Mouse (Mus musculus) heart, adult 11 months (tissue): ENCODE measurements around the gene Apob.

Experiments used
- DNase-seq: peaks from one replicate; pipeline ENCODE4 v3.0.0; 2022

Apob gene

DNA sequence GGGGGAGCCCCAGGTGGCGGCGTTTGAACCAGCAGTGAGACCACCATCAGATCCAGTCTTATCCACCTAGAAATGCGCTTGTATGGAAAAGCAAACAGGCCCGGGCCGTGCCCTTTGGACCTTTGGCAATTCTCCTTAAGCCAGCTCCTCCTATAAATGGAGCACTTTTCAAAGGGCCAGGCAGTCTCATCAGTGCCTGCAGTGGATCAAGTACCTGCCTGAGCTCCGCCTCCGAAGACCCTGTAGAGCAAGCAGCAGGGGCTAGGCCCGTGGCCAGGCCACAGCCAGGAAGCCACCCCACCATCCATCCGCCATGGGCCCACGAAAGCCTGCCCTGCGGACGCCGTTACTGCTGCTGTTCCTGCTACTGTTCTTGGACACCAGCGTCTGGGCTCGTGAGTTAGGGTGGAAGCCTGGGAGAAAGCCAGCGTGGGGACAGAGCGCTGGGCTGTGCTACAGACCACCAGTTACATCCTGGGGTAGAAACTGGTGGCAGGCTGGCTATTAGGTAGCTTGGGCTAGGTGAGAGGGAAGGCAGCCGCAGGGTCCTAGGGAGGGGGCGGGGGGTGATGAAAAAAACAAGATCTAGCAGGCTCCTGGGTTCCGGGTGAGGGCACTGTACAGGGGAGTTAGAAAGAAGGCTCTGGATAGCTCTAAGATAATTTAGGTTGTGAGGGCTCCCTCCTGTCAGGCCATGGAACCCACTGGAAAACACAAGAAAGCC, at the start of gene Apob:
Apob (plus strand) TSS at position 183 of the 724 bp plus-strand sequence.
- DNase-seq = peak; percentile 74

DNA sequence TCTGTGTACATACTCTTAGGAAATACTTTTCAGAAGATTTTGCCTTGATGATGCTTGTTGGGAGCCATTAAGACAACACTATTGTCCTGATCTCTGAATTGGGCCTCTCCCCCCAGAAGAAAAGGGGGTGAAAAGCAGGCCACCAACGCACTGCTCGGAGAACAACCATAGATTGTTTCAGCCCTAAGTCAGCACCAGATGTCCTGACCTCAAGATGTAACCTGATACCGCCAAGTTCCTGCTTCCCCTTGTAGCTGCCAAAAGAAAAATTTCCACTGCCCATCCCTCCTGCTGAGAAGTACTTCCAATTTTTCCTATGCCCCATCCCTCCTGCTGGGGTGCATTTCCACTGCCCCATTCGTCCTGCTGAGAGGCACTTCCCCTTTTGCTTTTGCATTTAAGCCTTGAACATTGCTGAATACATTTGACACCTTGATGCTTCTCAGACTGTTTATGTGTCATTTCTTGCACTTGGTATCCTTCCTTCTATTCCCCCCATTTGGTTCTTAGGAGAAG, 45.0 kb upstream of the Apob start:
- no peak for DNase-seq

DNA sequence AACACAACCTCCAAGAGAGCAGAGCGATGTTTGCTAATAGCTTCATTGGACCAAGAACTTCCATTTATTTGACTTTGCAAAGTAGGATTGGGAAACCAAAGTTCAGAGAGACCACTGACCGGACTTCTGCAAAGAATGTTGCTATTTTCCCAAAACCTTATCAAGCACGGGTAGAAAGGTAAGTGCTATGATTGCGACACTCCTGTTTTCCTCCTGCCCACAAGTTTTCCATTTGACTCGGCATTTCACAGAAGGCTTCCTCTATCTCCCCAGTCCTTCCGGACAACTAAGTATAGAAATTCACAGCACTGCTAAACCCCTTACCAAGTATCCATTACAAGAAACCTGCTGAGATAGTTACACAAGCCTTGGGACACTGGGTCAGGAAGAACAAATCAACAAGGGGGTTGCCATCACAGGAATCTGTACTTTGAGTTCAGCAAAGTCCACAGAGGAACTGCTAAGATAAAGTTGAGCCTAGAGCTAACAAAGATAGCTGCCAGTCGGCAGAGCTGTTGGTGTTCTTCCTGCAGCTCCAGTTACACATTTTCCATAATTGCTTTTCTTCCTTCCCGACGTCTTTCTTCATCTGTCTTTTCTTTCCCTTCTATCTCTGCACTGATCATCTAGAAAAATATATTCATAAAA, 27.2 kb upstream of the Apob start:
- DNase-seq = no peak

DNA sequence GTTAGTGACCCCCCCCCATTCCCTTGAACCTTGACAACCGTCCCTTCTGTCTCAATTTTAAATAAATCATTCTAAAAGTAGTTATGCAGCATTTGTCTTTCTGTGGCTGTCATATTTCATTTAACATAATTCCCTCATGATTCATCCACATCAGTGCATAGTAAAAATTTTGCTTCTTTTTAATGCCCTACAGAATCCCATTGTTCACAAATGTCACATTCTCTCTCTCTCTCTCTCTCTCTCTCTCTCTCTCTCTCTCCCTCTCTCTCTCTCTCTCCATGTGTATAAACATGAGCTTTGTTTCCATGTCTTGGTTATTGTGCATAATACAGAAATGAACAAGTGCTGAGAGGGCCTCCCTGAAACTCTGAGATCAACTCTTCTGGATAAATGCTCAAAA, 18.6 kb upstream of the Apob start:
- DNase-seq = no peak

DNA sequence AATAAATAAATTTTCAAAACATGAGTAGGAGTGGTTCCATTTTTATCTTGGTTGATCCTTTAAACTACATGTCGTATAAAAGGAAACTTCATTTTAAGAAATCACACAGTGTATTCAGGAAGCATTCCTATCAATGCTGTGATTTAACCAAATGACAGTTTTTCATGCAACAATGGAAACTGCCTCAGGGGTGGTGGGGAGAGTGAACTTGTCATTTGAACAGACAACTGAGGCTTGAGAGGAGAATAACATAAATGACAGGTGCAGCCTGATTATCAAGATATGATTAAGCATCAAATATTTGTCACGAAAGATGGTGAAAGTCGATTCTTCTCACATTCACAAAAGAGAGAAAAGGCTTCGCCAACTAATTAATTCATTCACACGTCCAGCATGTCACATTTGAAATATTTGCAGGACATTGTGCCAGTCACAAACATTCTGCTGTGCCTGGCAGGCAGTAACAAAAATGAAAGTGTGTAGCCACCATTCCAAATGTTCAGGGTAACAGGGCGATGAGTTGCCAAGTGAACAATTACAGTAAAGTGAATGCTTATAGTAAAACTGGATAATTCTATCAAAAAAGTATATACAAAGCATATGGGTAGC, 18.0 kb upstream of the Apob start:
- no peak for DNase-seq

DNA sequence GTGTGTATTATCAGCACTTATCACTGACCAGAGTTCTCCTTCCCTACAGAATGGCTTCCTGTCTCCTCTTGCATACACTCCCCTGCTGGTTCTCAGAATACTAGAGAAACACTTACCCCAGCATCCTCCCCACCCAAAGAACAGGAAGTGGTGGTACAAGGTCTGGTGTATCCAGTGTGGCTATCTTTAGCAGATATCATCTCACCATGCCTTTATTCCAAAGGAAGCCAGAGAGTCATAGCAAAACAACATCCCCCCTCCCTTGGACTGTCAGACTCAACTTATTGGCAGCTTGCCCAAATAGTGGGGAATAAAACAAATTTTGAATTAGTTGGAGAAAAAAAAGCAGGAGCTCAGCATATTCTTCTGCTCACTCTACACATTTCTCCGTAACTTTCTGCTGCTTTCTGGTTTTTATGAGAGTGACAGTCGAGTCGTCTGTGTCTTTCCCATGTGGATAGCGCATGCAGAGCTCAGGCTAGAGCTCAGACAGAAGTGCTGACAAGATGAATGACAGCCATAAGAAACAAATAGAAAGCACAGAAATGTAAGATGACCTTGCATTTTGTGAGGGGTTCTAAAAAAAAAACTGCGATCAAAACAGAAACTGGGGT, 15.0 kb upstream of the Apob start:
- no peak for DNase-seq

DNA sequence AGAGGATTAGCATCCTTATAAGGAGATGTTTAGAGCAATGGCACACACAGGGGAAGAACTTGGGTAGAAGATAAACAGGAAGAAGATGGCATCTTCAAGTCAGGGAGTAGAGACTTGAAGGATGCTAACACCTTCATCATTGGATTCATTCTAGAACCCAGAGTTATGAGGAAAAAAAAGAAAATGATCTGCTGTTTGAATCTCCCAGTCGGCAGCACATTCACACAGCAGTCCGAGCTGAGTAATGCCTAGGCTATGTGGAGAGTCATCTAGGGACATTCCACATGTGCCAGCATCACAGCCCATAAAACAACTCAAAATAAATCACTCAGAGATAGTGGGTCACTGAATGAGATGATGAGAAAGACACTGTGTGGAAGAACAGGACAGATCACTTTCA, 10.2 kb upstream of the Apob start:
- no peak for DNase-seq

DNA sequence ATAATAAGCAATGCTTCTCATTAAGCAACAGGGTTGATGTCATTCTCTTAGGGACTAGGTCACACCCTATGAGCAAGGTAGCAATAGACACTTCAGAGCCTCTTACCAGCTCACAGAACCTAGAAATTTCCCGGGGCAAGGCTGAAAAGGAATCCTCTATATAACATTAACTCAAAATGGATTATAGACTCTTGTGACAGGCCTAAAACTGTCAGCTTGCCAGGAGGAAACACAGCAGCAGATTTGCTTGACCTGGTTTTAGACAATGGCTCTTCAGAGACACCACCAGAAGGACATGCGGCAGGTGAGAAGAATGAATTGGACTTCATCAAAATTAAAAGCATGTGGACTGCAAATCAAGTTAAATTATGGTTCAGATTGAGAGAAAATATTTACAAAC, 7.1 kb upstream of the Apob start:
- peak; percentile 55 for DNase-seq

DNA sequence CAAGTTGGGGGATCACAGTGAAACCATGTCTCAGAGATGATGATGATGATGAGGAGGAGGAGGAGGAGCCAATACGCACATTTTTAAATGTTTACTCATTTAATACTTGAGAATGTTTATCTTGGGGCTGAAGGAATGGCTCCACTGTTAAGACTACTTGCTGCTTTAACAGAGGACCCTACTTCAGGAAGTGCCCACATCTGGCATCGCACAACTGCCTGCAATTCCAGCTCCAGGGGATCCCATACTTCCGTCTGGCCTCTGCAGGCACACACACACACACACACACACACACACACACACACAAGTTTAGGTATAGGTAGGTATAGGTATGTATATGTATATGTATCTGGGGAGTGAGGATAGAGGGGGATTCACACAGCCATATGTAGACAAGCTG, 6.6 kb upstream of the Apob start:
- DNase-seq = no peak

DNA sequence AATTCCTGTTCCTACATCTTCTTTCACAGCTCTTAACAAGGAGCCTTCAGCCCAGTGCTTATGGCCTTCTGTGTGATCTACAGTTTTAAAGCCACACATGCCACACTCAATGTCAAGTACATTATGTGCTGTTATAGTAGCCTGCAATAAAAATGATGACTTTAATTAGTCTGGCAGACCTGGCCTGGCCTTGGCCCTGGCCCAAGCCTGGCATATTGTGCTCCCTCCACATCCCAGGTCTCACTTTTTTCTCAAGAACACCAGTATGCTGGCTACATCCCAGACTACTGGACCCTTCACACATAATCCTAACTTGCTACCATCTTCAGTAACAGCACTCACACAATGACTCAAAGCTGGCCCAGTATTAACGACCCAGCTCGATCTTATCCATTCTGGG, 5.7 kb upstream of the Apob start:
- DNase-seq = no peak

DNA sequence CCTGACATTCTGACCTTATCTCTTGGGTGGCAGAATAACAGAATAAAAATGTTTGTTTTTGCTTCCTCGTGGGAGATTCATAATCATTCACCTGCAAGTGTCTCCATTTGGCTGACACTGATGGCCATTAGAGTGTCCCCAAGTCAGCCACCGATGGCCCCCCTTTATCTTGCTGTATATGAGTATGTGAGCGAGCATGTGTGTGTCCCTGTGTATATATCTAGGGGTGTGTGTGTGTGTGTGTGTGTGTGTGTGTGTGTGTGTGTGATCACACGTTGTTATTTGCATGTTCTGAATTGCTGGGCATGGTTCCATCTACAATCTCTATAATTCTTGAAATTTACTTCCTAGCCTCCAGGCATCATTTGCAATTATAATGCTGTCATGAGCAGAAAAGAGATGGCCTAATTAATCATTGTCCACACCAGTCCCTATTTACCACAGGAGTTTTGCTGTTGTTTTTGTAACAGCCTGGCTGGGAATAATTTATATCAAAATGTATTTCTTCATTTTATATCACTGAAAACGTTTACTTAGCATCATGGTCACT, 3.6 kb upstream of the Apob start:
- peak; percentile 6 for DNase-seq

DNA sequence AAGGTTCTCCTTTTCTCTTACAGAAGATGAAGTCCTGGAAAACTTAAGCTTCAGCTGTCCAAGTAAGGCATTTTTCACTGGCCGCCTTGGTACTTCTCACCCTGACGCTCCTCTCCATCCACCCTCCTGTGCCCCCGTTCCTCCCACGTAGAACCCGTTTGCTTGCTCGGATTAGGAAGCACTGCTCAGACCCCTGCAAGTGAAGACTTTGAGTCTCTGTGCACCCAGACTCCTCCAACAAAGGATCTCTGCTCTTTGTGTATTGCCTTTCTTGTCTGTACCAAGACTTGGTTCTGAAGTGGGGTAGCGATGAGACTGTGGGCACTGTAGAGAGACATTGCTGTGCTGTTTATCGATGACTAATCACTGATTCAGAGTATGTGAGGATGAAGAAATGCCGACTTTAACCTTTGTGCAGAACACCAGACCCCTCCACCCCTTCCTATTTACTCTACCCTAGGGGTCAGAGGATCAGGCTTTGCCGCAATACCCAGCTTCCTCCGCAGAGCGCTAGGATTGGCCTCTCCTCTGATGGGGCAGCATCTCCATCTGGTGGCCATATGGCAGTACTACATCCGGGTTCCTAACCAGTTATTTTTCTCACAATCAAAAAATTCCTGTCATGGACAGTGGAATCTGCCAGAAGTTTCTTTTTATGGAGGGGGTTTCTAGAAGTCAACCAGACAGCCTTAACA, 889 bp downstream of the Apob start:
- DNase-seq = peak; percentile 87

DNA sequence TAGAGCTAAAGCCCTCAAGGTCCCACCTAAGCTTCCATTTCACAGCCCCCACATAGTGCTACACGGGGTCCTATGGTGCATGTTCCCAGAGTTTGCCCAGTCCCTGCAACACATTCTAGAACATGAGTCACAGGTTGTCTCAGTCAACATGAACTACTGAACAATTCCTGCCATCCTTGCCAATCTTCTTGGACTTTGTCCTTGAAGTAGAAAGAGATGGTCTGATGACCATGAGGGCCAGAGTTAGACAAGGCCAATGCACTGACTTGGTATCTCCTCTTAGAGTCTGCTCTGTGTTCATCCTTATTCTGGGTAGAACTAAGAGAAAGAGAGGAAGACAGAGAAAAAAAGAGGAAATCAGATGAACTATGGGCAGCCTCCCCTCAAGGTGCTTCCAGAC, 7.0 kb downstream of the Apob start:
- DNase-seq = peak; percentile 51

DNA sequence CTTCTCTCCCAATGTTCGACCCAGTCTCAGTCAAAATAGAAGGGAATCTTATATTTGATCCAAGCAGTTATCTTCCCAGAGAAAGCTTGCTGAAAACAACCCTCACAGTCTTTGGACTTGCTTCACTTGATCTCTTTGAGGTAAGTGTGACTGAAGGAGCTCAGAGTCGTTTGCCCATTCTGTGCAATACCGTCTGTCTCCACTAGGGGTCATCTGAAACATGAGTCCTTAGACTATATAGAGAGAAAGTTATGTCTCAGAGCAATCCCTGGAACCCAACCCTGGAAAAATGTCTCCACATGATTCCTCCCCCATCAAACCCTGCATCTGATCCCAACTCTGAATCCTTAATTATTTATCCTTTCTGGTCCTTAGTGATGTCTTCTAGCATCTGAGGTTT, 13.4 kb downstream of the Apob start:
- DNase-seq = no peak

DNA sequence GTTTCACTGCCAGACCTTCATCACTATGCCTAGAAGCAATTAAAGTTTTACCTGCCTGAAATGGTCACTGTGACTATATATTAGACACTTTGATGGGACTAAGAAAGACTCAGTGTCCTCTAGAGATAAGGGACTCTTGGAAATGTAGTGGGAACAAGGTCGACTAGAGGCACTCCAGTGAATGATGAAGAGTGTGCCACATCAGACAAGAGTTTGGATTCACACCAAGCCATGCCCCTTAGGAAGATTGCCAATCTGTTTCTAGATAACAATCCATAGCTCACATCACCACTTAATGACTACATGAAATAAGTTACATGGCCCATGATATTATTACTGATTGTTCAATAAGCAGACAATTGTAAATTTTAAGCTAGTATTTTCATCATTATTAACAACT, 14.1 kb downstream of the Apob start:
- DNase-seq = no peak

DNA sequence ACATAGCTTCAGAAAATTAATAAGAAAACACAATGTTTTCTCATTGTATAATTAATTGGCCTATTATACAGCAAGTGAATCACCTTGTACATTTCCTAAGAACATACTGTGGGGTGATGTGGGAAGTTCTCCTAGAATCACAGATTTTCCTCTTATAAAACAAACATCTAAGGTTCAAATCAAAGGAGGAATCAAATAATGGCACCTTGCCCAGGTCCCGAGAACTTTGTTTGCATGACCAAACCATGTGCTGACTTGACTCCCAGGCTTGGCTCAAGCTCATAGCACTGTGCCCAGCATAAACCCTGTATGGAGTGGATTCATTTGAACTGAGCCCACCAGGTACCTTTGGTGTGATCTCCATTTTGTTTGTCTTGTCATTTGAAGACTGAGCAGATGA, 43.5 kb downstream of the Apob start:
- peak; percentile 7 for DNase-seq

DNA sequence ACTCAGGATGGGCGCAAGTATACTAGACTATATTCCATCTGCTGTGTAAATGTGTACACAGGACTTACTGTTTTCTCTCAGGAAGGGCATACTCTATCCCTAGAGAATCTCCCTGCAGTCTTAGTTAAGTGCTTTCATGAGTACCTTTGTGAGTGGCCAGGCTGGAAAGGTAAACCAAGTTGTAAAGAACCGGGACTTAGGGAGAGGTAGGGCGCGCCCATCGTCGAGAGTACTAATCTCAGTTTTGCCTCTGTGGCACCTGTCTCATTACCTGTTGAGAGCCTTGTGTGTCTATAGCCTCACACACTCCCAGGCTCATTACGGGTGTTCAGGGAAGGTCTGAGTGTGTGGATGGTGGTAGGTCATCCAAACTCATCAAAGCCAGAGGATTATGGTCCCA, 52.1 kb downstream of the Apob start:
- peak; percentile 59 for DNase-seq

DNA sequence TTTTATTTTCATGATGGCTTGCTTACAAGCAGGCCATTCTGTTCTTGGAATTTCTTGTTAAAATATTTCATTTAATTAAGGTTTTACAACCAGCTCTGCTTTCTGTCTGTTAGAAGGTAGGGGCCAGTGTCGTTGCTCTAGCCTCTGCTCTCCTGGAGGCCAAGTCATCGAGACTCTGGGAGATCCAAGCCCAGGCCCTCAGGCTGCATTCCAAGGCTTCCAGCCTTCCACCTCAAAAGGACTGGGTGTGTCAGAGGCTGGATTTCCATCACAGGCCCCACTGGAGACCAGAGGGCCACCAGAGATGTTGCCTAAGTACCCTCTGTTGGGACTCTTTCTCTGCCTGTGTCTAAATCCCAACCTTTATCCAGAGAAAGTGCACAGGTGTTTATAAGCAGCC, 52.6 kb downstream of the Apob start:
- DNase-seq = peak; percentile 33

DNA sequence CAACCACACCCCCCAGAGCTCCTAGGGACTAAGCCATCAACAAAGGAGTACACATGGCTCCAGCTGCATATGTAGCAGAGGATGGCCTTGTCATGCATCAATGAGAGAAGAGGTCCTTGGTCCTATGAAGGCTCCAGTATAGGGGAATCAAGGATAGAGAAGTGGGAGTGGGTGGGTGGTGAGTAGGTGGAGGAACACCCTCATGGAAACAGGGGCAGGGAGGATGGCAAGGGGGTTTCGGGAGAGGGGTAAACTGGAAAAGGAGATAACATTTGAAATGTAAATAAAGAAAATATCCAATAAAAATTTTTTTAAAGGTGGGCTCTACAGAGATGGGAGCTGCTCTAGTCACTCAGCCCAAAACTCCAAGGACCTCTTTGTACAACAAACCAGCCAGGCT, 53.7 kb downstream of the Apob start:
- DNase-seq = peak; percentile 74

DNA sequence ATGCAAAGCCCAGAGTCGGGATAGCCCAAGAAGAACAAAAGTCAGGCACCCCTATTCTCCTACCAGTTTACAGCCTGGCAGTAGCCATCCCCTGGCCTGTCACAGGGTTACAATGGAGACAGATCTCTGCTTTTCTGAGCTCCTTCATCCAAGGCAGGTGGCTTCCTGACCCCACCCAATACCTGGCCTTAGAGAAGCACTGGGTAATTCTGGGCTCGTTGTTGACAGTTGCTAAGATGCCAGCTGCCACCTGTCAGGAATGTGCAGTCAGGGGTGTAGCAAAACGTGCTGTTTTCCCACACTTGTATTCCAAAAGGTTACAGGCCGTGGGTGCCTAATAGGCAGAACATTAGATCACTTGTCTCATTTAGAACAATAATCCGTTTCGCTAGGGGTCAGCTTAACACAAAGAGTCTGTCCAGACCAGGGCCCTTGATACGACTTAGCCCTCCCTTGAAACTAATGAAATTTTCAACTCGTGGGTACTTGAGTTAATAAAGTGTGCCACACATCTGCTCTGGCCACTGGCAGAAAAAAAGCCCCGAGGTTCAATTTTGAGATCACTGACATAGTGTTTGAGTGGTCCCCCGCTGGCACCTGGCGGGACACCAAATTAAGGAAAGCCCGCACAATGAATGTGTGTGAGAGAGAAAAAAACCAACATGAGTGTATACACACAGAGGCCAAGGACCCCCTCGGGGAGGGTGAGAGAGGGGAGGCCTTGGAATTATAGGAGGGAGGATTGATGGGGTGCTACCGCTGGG, 54.3 kb downstream of the Apob start:
- DNase-seq = peak; percentile 73

DNA sequence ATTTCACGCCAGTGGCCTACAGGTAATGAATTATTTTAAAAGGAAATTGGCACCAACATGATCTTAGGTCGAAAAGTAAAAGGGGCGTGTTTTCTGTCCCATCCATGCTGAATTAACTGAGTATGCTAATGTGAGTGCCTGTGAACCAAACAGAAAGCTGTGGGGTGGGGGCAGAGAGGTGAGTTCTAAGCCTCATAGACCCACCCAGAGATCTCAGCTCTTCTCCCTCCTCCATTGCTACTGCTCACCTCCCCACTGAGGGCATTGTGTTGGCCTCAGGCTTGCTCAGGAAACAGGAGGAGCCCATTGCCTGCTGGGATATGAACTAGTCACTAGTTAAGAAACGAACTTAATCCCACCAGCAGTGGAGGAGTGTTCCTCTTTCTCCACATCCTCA, 54.9 kb downstream of the Apob start:
- no peak for DNase-seq
